Mouse (Mus musculus) kidney, embryonic 14.5 days (tissue): ENCODE measurements around the gene Chpf. TPM values are rescaled to one million over a fixed set of nuclear protein-coding genes. Genes with fewer than 3 reads are reported as not detected.

Source experiments
- ATAC-seq: fragments of 200-750 bp; cut with Nextera tagmentation; 2 replicates; pipeline ENCODE4 v1.8.0; 2017; ENCODE audit warnings: moderate number of reproducible peaks, mild to moderate bottlenecking, moderate TSS enrichment, moderate library complexity; ENCODE audit not compliant: low FRiP score, low TSS enrichment
- H3K27ac ChIP-seq: fragments of 300-500 bp; sonication (generic); 2 replicates; pipeline ENCODE4 v1.5.1; 2014; ENCODE audit warnings: low read depth, mild to moderate bottlenecking, low read length, moderate library complexity, mixed read lengths
- H3K27me3 ChIP-seq: fragments of 300-500 bp; sonication (generic); 2 replicates; pipeline ENCODE4 v1.6.1; 2014; ENCODE audit warnings: mild to moderate bottlenecking, low read length; ENCODE audit not compliant: control insufficient read depth, insufficient read depth
- H3K36me3 ChIP-seq: fragments of 300-500 bp; sonication (generic); 2 replicates; pipeline ENCODE4 v1.6.1; 2014; ENCODE audit warnings: low read length, mixed read lengths; ENCODE audit not compliant: control insufficient read depth, insufficient read depth
- H3K4me1 ChIP-seq: fragments of 300-500 bp; sonication (generic); 2 replicates; pipeline ENCODE4 v1.6.1; 2014; ENCODE audit warnings: low read length, mixed read lengths; ENCODE audit not compliant: control insufficient read depth, insufficient read depth
- H3K4me2 ChIP-seq: fragments of 300-500 bp; sonication (generic); replicated peaks from 2 replicates; pipeline ENCODE4 v1.6.1; 2014; ENCODE audit warnings: low read depth, mild to moderate bottlenecking, low read length
- H3K4me3 ChIP-seq: fragments of 300-500 bp; sonication (generic); 2 replicates; pipeline ENCODE4 v1.5.1; 2014; ENCODE audit warnings: mild to moderate bottlenecking, low read length
- H3K9ac ChIP-seq: fragments of 300-500 bp; sonication (generic); 2 replicates; pipeline ENCODE4 v1.6.1; 2014; ENCODE audit warnings: low read depth, mild to moderate bottlenecking, low read length, moderate library complexity
- H3K9me3 ChIP-seq: fragments of 300-500 bp; sonication (generic); 2 replicates; pipeline ENCODE4 v1.6.1; 2016; ENCODE audit warnings: low read length; ENCODE audit not compliant: control insufficient read depth
- WGBS: fragments of 180-500 bp; shearing (Covaris S2); extraction: QIAGEN DNeasy Blood & Tissue Kit; methylation state at CpG from one replicate; pipeline ENCODE4 v1.1.7; 2014; 5-methylcytosine and 5-hydroxymethylcytosine counted together
- polyA plus RNA-seq: library from polyadenylated mRNA; unstranded; fragments of >200 nt; fragmentation: Nextera tagmentation; extraction: Ambion mirVana; gene quantifications from 2 replicates; pipeline ENCODE4 v1.2.1, GENCODE M21; 2014

Gene Chpf
- polyA plus RNA-seq, 1 experiment from 2014 or later, result 41.4 TPM

DNA sequence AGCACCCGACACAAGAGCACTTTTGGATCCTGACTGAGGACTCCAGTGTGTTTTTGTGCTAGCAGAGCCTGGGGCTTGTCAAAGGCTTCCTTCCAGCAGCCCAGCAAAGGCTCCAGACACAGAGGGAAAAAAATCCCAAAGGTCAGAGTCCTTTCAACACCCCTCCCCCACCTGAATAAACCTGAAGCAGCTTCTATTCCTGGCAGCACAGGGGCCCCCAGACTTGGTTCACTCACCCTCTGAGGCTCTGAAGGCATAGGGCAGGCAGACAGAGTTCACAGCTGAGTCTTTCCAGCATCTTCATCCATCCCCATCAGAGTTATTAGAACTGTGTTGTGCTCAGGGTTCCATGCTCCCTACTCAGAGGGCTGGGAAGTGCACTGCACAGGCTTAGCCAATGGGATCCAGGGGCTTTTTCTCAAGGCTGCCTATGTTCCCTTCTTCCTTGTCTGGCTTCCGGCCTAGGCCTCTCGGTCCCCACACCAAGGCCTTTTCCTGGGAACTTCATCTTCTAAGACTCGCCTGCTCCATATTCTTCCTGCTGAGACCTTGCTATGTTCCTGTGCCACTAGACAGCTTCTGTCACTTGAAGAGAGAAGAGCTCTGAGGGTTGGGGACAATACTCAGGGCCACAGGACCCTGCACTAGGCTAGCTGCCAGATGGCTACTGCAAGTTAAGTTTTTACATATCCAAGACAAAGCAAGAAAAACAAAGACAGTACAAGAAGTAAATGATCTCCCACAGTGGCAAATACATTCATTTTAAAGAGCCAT lies 32.5 kb upstream of the Chpf start:
- Histone ChIP-seq H3K27me3 (no peaks in the 10 kb centered on the region), H3K4me2 (no peak overlapping the region), H3K9me3 (no peaks in the 10 kb centered on the region), H3K4me1 (peaks cover 33% of the 10 kb centered on the region), H3K4me3 (no peak overlapping the region), H3K27ac (peak overlapping the region; percentile 27; the same call in 1 of the 2 replicates), H3K36me3 (no peaks in the 10 kb centered on the region), H3K9ac (no peak overlapping the region)
- 60% methylated on average over 4 of the region's 4 CpGs for WGBS
- ATAC-seq, result no peak

DNA sequence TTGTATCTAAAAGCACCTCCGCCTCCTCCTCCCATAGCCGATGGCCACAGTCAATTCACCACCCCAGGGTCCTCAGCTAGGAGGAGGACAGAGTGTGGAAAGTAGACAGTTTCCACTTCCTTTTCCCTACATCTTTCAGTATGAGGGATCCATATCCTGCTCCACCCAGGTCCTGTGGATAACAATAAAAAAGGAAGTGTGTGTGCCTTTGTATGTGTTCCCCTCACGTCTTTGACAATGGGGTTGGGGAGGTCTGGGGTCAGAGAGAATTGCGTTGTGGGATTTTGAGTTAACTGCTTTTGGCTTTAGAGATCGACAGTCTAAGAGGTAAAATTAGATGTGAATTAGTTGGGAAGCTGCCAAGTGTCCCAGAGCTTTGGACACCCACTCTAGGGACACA lies 31.0 kb upstream of the Chpf start:
- ATAC-seq, result no peak
- Histone ChIP-seq H3K4me2 (no peak overlapping the region), H3K36me3 (no peaks in the 10 kb centered on the region), H3K4me1 (peaks cover 36% of the 10 kb centered on the region), H3K9ac (no peak overlapping the region), H3K27me3 (no peaks in the 10 kb centered on the region), H3K4me3 (no peak overlapping the region), H3K9me3 (no peaks in the 10 kb centered on the region), H3K27ac (no peak overlapping the region; the same call in 1 of the 2 replicates)
- 74% methylated on average over 5 of the region's 5 CpGs for WGBS

DNA sequence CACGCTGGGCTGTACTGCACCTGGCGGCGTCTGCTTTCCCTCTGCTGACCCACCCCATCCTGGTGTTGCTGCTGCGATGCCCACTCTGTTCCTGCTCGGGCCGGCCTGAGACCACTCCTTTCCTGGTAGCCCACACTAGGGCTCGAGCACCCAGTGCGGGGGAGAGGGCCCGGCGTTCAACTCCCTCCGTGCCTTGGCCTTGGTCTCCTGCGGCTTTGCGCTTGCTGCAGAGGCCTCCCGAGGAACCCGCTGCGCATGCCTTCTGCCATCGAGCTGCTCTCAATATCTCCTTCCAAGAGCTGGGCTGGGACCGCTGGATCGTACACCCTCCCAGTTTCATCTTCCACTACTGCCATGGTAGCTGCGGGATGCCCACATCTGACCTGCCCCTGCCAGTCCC lies 30.5 kb upstream of the Chpf start:
- H3K9me3 ChIP-seq, result no peaks in the 10 kb centered on the region
- H3K27ac ChIP-seq, result no peak overlapping the region; the same call in 1 of the 2 replicates
- no peaks in the 10 kb centered on the region for H3K27me3 ChIP-seq
- H3K4me2 ChIP-seq, result no peak overlapping the region
- no peaks in the 10 kb centered on the region for H3K36me3 ChIP-seq
- H3K4me3 ChIP-seq, result no peak overlapping the region
- WGBS, result 63% methylated on average over 20 of the region's 20 CpGs
- H3K4me1 ChIP-seq, result peaks cover 40% of the 10 kb centered on the region
- ATAC-seq, result no peak
- H3K9ac ChIP-seq, result no peak overlapping the region

DNA sequence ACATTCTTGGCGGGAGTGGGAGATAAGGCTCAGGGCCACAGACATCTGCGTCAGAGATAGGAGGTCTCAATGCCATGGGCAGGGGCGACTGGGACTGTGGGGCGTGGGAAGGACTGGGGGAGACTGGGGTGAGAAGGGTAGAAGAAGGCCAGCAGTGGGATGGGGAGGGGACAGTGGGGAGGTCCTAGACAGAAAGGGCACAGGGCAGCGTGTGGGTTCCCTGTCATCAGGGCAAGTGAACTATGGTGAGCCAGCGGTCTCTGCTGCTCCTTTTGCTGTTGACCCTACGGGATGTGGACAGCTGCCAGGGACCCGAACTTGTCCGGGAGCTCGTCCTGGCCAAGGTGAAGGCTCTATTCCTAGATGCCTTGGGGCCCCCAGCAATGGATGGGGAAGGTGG lies 27.9 kb upstream of the Chpf start, which contains the start of gene Inha:
Gene Inha (plus strand): TSS at position 72 of the 400 bp plus-strand sequence.
- Histone ChIP-seq H3K36me3 (peaks cover 16% of the 10 kb centered on the region), H3K9me3 (no peaks in the 10 kb centered on the region), H3K4me2 (peak within 1 kb of the TSS; percentile 75), H3K4me1 (peaks cover 53% of the 10 kb centered on the region), H3K27me3 (no peaks in the 10 kb centered on the region), H3K27ac (peak within 1 kb of the TSS; percentile 100), H3K4me3 (peak within 1 kb of the TSS; percentile 91), H3K9ac (peak within 1 kb of the TSS; percentile 99)
- no peak for ATAC-seq
- 56% methylated on average over 10 of the region's 10 CpGs for WGBS

DNA sequence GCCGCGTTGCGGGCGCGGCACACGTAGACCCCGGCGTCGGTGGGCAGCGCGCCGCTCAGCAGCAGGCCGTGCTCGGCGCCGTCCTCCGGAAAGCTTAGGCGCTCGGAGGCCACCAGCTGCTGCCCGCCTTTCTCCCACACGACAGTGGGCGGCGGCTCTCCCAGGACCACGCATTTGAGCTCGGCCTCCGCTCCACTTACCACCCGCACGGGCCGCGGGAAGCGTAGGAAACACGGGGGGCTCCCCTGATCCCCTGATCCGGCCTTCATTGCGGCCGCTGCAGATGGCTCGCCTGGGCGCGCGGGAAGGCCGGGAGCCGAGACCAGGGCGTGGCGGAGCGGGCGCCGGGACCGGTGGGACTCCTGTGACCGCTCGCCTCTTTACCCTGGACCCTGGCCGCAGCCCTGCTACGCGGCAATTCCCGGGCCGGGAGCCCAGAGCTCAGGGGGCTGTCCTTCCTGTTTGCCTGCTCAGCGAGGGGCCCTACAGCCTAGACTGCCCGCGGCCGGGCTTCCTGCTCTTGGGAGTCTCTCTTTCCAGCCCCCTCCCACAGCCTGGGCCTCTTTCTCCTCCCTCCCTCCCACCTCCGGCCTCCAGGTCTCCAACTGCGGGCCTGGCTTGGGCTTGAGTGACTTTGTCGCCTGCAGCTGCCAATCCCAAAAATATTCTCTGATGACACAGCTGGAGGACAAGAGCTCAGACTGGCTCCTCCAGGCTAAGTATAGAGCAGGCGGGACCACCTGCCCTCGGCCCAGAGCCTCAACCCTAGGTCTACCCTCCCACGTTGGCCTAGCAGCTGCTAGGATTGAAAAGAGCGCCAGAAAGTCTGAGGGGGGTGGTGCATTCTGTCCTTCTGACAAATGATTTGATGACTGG lies 27.1 kb upstream of the Chpf start, which contains the start of gene Obsl1:
Gene Obsl1 (minus strand): TSS at position 497 of the 876 bp plus-strand sequence.
- Histone ChIP-seq H3K4me1 (peaks cover 45% of the 10 kb centered on the region), H3K4me3 (peak within 1 kb of the TSS; percentile 91), H3K4me2 (peak within 1 kb of the TSS; percentile 75), H3K36me3 (peaks cover 24% of the 10 kb centered on the region), H3K27me3 (no peaks in the 10 kb centered on the region), H3K9ac (peak within 1 kb of the TSS; percentile 99), H3K9me3 (no peaks in the 10 kb centered on the region), H3K27ac (peak within 1 kb of the TSS; percentile 100)
- peak; percentile 93 for ATAC-seq
- WGBS, result 1% methylated on average over 63 of the region's 65 CpGs

DNA sequence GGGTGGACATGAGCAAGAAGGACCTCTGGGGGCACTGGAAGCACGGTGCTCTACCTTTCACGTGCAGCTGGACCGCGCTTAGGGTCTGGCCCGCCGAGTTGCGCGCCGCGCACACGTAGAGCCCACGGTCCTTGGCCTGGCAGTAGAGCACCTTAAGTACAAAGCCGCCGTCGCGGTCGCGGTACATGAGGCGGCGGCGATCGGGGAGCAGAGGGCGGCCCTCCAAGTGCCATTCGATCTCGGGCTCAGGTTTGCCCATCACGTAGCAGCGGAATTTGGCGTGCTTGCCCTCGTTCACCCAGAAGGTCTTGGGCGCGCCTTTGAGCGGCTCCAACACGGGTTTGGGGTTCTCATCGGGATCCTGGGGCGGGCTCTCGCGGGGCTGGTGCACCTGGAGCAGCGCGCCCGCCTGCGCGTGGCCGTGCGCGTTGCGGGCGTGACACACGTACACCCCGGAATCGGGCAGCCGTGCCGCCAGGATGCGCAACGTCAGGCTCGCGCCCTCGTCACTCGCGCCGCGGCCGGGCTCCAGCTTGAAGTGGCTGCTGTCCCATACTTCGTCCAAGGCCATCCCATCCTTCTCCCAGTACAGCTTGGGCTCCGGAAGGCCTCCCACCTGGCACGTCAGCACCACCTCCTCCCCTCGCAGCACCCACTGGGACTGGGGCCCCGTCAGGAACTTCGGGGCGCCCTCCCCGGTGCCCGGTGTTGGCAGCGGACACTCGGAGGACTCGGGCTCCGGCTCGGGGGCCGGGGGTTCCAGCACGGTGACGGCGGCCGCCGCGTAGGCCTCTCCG lies 26.2 kb upstream of the Chpf start:
- Histone ChIP-seq H3K4me1 (peaks cover 38% of the 10 kb centered on the region), H3K9ac (peak overlapping the region; percentile 99), H3K27ac (peak overlapping the region; percentile 100), H3K36me3 (peaks cover 33% of the 10 kb centered on the region), H3K9me3 (no peaks in the 10 kb centered on the region), H3K27me3 (no peaks in the 10 kb centered on the region), H3K4me2 (peak overlapping the region; percentile 75), H3K4me3 (peak overlapping the region; percentile 91)
- peak; percentile 38 for ATAC-seq
- under 1% methylated on average over 80 of the region's 84 CpGs for WGBS

DNA sequence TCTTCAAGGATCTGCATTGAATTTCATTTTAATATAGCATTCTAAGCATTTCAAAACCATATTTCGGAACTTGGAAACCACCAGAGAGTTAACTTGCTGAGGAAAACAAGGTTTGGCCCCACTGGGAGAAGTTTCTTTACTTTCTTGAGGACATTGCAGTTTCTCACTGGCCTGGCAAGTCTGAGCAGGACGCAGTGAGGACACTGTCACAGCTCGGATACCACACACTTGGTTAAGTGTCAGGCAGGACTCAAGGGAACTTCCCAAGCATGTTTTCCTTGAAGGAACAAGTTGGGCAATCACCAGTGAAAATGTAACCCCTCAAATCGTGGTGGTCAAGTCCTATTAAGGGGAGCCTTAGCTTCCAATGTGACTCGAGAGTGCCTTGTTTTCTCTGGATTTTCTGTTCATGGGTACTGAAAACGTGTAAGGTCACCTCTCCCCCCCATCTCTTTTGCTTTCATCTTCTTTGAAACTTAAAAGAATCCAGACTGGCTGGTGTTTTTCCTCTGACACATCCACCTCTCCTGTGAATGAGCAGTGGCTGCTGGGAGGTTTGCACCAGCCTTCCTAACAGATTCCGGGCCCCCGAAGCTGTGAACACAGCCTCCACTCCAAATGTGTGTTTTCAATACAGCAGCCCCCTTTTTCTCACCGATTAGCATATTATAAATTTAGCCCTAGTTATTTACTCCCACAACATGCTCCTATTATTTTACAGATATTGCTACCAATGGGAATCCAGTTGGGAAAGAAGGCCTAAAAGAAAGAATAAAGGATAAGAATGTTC lies 25.3 kb upstream of the Chpf start:
- Histone ChIP-seq H3K4me1 (peaks cover 32% of the 10 kb centered on the region), H3K36me3 (peaks cover 42% of the 10 kb centered on the region), H3K4me2 (peak overlapping the region; percentile 75)

DNA sequence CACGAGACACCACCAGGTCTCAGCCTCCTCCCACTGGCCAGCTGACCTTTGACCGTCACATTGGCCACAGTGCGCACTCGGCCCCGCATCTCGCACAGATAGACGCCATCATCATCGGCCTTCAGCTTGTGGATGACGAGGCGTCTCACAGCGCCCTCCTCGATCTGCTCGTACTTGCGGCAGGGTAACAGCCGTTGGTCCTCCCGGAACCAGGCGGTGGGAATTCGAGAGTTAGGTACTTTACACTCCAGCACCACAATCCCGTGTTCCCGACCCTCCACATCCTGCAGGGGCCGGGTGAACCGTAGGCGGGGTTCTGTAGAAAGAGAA lies 24.5 kb upstream of the Chpf start:
- Histone ChIP-seq H3K4me1 (peaks cover 30% of the 10 kb centered on the region), H3K36me3 (peaks cover 50% of the 10 kb centered on the region), H3K4me2 (peak overlapping the region; percentile 75; the same call in 1 of the 2 replicates), H3K9ac (no peak overlapping the region), H3K27ac (no peak overlapping the region), H3K9me3 (no peaks in the 10 kb centered on the region), H3K27me3 (no peaks in the 10 kb centered on the region), H3K4me3 (no peak overlapping the region; the same call in 1 of the 2 replicates)
- 69% methylated on average over 23 of the region's 23 CpGs for WGBS
- ATAC-seq, result no peak

More for the DNA sequence above, 25.3 kb upstream of the Chpf start:
- Histone ChIP-seq H3K9me3 (no peaks in the 10 kb centered on the region), H3K27ac (no peak overlapping the region), H3K4me3 (peak overlapping the region; percentile 91), H3K9ac (peak overlapping the region; percentile 99), H3K27me3 (no peaks in the 10 kb centered on the region)
- 55% methylated on average over 9 of the region's 9 CpGs for WGBS
- ATAC-seq, result no peak
